ENCODE assay signal across 12 mouse cellular contexts in the genomic region with DNA sequence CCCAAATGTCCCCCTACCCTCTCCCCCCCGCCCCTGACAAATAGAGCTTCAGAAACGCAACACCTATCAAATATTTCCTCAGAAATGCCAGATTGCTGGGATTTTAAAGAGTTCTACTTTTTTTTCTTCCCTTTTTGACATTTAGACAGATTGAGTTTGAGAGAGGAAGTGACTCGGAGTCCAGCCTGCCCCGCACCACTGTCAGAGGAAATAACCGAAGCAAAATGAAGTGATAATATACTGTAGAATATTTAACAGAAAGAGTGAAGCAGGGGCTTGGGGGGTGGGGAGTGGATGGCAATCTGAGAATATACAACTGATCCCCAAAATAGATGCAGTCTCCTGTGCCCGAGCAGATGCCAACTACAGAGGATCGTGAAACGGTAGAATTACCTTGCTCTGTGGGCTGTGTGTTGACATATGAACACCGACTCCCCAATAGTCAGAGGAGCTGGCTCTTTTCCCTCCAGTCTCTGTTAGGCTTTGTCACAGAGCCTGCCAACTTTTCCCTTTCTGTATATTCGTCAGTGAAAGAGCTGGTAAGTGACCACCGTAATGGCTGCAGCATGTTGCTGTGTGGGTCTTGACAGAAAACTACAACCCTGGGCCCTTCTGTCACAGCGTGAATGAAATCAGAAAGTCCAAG.
A peak's percentile ranks its signal among the peaks of the same experiment; 100 is the strongest.
DNase-seq lines count a peak whose midpoint lies in the region; ATAC-seq lines count a peak whose summit lies in the region.
"Had no signal": no experiment of that assay in that cellular context is flagged by ENCODE, and none has a peak within 500 bp of the region (broad histone marks: within the 10 kb centered on the region; RNA-seq: fewer than 3 reads in every experiment).

No protein-coding gene starts in this region.

- H3K9ac ChIP-seq in heart, embryonic 16.5 days (ENCODE audit: low read length) = no peak overlapping the region
- H3K9ac ChIP-seq: neural tube, embryonic 12.5 days; stomach, embryonic 15.5 days had no signal

- H3K36me3 ChIP-seq in heart, embryonic 16.5 days (ENCODE audit: control insufficient read depth, insufficient read depth) = no peaks in the 10 kb centered on the region
- H3K36me3 ChIP-seq: neural tube, embryonic 12.5 days; stomach, embryonic 15.5 days had no signal

- no peaks in the 10 kb centered on the region for H3K9me3 ChIP-seq in heart, embryonic 16.5 days (replicated peaks; ENCODE audit: control insufficient read depth, low read length)
- H3K9me3 ChIP-seq: neural tube, embryonic 12.5 days; stomach, embryonic 15.5 days had no signal

- 49% methylated on average over 12 of the region's 12 CpGs for WGBS in heart, embryonic 16.5 days

- ATAC-seq in heart, embryonic 16.5 days (replicated peaks; ENCODE audit: extremely low read depth, insufficient read depth, low FRiP score) = no peak
- ATAC-seq in monocyte, adult 5-6 weeks (replicated peaks; ENCODE audit: insufficient number of reproducible peaks, low FRiP score, low TSS enrichment, poor library complexity, severe bottlenecking) = peak; percentile 43; the same call in 1 of the 2 replicates

- peak overlapping the region; percentile 54 for H3K4me2 ChIP-seq in heart, embryonic 16.5 days (ENCODE audit: low read depth, low read length)
- H3K4me2 ChIP-seq: midbrain, embryonic 11.5 days; neural tube, embryonic 12.5 days; stomach, embryonic 15.5 days had no signal

- no peaks in the 10 kb centered on the region for H3K27me3 ChIP-seq in heart, embryonic 16.5 days (ENCODE audit: control insufficient read depth, insufficient read depth, low read length)
- H3K27me3 ChIP-seq: neural tube, embryonic 12.5 days; stomach, embryonic 15.5 days had no signal

- H3K4me1 ChIP-seq in heart, embryonic 16.5 days (ENCODE audit: control insufficient read depth, insufficient read depth, low read length) = no peaks in the 10 kb centered on the region
- H3K4me1 ChIP-seq: neural tube, embryonic 12.5 days; stomach, embryonic 15.5 days had no signal

- H3K27ac ChIP-seq in heart, embryonic 16.5 days (ENCODE audit: low read length) = no peak overlapping the region
- H3K27ac ChIP-seq: neural tube, embryonic 12.5 days; stomach, embryonic 15.5 days had no signal

- H3K4me3 ChIP-seq in heart, embryonic 16.5 days (ENCODE audit: low read length) = peak overlapping the region; percentile 31
- H3K4me3 ChIP-seq: neural tube, embryonic 12.5 days; stomach, embryonic 15.5 days had no signal

- DNase-seq in heart, adult 8-10 months (ENCODE audit: low spot score) = peak; percentile 3
- no peak for DNase-seq in heart, postnatal 4 days
- peak; percentile 7 for DNase-seq in right cerebral cortex, adult 18-20 months
- DNase-seq in right cerebral cortex, postnatal 4 days = no peak
- no peak for DNase-seq in adrenal gland, postnatal 14 days
- DNase-seq: kidney, adult 8-10 months; right cerebral cortex, postnatal 14 days had no signal

Comparison
In these comparisons a context has a peak if more than half of its experiments do, and no peak if none do; other contexts are left out.
1. DNase-seq: peak in heart, adult 8-10 months (single experiment) and right cerebral cortex, adult 18-20 months (single experiment); none in heart, postnatal 4 days (single experiment), right cerebral cortex, postnatal 4 days (single experiment) and adrenal gland, postnatal 14 days (single experiment).